Mouse (Mus musculus) duodenum, adult 2 months (tissue): ENCODE measurements around the gene Fbln7. TPM values are rescaled to one million over a fixed set of nuclear protein-coding genes. Genes with fewer than 3 reads are reported as not detected.

Source experiments
- polyA plus RNA-seq: library from polyadenylated mRNA; depleted of rRNA; stranded (reverse); fragments of >200 nt; gene quantifications from 2 replicates; pipeline ENCODE4 v1.2.3, GENCODE M21; 2012; ENCODE audit warnings: low replicate concordance; rRNA removed

Gene Fbln7
- polyA plus RNA-seq: 3.4 and 4.3 TPM in 2 replicates

GRCm38 (mm10) chr2:128862636-128863035 lies at the start of gene Fbln7:
Gene Fbln7 (plus strand): TSS chr2:128862981.

DNA sequence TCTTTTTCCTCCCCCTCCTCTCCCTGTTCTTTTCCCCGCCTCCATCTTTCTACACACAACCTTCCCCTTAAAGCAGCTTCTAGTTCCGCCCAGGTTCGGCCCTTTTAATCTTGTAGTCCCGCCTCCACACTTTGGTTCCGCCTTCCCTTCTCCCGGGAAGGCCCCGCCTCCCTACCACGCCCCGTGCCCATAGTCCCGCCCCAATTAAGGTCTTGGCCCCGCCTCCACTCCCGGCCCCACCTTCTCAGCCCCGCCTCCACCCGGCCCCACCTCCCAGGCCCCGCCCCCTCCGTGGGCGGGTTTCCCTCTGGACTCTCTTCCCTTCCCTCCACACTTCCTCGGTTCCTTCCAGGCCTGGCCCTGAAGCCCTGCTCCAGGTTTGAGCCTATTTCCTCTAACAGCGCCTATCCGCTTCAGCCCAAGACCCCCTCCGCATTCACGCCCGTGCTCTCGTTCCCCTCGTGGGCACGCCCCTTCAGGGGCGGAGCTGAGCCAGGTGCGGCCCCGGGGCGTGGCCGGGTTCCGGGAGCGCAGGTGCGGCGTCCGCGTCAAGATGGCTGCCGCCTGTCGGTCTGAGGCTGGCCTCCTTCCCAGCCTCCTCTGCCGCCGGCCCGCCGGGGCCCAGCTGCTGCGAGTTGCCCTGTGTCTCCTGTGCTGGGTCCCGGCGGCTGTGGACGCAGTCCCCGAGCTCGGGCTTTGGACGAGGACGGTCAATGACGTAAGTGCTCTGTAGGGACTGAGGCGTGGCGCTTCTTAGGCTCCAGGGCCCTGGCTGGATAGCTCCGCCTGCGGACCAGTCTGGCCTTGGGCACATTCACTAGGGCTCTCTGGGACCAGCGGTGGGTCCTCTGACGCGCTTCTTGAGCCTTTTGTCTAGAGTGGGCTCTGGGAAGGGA lies 44.7 kb upstream of the Fbln7 start, which contains the start of gene Tmem87b:
Gene Tmem87b (plus strand): TSS at position 333 of the 896 bp plus-strand sequence.

GRCm38 (mm10) chr2:128943538-128944528 lies 81.1 kb downstream of the Fbln7 start, which contains the start of gene Zc3h8:
Gene Zc3h8 (minus strand): TSS chr2:128944077.

Other genes with a start within 250 kb of the Fbln7 start
- gene Anapc1, start 175.6 kb upstream of the Fbln7 start, polyA plus RNA-seq: 11.0 and 22.6 TPM in 2 replicates
- 4.9 and 6.9 TPM in 2 replicates for gene Mertk, start 164.0 kb upstream of the Fbln7 start, polyA plus RNA-seq
- 8.7 and 8.8 TPM in 2 replicates for gene Tmem87b, start 44.9 kb upstream of the Fbln7 start, polyA plus RNA-seq
- gene Zc3h8, start 81.1 kb downstream of the Fbln7 start, polyA plus RNA-seq: 0.18 and 0.53 TPM in 2 replicates
- gene Zc3h6, start 104.4 kb downstream of the Fbln7 start, polyA plus RNA-seq: 0.39 and 1.6 TPM in 2 replicates
- gene Gm10762, start 104.7 kb downstream of the Fbln7 start, polyA plus RNA-seq: 2.2 and 2.5 TPM in 2 replicates
- 0.07 TPM in 1 of 2 replicates, not detected in the other for gene Vinac1, start 185.2 kb downstream of the Fbln7 start, polyA plus RNA-seq
- 1.00 and 2.2 TPM in 2 replicates for gene Ttl, start 203.0 kb downstream of the Fbln7 start, polyA plus RNA-seq
- gene Polr1b, start 238.0 kb downstream of the Fbln7 start, polyA plus RNA-seq: 7.0 and 13.4 TPM in 2 replicates